Mouse (Mus musculus): ENCODE measurements around the gene Cdan1. TPM values are rescaled to one million over a fixed set of nuclear protein-coding genes. Genes with fewer than 3 reads are reported as not detected.

The Cdan1 gene
- total RNA-seq (2018; cell fraction: chromatin; rRNA removed) = 10 to 100 TPM in 22 of 26 experiments, 1 to 10 TPM in 4; 6.8 to 75.5 (median 28.2) TPM
- total RNA-seq (2018; cell fraction: cytosol; rRNA removed) = 1 to 10 TPM; 1.6 to 9.1 (median 4.7) TPM
- 10 to 100 TPM in 12 of 26 experiments, 1 to 10 TPM in 14; 4.0 to 37.1 (median 9.5) TPM for total RNA-seq (2018; cell fraction: nucleus; rRNA removed)
- polyA plus RNA-seq (2018) = 3.0 to 6.3 TPM (median 6.0 TPM) in 3 replicates

DNA sequence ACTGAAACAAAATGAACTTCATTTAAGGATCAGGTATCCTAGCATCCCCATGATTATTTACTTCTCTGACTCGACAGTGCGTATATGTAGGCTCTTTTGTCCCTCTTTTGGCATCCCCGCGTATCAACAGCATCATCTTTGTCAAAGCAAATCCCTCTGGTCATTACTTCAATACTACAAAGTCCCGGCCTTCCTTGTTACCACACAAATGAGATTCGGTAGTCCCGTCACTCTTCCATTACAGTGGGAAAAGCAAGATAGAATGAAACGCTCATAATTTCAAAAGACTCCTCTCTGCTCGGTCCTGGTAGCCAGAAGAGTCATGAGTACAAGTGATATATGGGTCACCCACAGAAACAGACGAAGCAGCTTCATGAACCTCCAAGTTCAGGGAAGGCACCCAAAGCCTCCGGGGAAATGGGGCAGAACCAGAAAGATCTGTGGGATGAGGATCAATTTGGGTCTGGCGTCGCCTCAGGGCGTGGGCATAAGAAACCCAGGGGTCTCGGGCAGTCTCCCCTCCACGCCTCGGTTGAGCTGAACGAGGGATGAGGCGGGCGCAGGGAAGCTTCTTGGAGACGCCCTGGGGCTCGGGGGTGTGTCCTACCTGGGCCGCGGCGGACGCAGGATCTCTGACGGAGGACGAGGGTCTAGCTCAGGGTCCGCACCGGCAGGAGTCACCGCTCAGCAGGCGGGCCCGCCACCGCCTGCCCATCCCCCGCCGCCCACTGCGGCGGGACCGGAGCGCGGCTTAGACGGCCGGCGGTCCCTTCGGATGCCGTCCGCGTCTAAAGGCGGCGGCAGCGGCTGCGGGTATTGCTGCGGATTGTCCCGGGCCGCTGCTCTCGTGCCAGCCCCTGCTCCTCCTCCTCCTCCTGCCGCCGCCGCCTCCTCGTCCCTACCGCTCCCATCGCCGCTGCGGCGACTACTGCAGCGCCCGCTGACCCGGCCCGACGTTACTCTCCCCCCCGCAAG lies at the start of gene Cdan1:
TSS of gene Cdan1 (minus strand) at position 680 of the 975 bp plus-strand sequence.
- Histone ChIP-seq H3K27ac (no peak within 1 kb of the TSS), H3K36me3 (ENCODE audit: inconsistent target) (no peaks in the 10 kb centered on the region), H3K79me2 (ENCODE audit: inconsistent target) (peaks cover 4% of the 10 kb centered on the region; the same call in 1 of the 2 replicates), H3K4me3 (ENCODE audit: inconsistent target) (peak within 1 kb of the TSS; percentile 58)
- WGBS (ENCODE audit: missing documents) = 4% methylated on average over 54 of the region's 71 CpGs

DNA sequence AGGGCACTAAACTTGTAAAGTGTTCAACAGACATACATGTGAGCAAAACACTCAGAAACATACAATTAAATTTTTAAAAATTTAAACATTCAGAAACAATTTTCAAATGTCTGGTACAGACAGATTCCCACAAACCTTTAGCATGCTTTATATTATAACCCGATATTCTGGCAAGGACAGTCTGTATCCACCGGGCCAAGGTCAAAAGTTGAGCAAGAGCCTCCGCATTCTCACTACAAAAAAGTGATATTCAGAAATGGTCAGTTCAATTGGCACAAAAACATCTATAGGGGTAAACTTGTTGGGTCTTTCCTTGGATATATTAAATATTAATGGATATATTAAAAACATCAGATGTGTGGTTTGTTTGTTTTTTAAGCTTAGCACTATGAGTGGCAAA lies 46.4 kb upstream of the Cdan1 start:
- 94% methylated on average over 3 of the region's 3 CpGs for WGBS (ENCODE audit: missing documents)
- Histone ChIP-seq H3K4me3 (ENCODE audit: inconsistent target) (no peak overlapping the region), H3K27ac (no peak overlapping the region), H3K79me2 (ENCODE audit: inconsistent target) (no peaks in the 10 kb centered on the region), H3K36me3 (ENCODE audit: inconsistent target) (peaks cover 29% of the 10 kb centered on the region; the same call in 1 of the 2 replicates)

DNA sequence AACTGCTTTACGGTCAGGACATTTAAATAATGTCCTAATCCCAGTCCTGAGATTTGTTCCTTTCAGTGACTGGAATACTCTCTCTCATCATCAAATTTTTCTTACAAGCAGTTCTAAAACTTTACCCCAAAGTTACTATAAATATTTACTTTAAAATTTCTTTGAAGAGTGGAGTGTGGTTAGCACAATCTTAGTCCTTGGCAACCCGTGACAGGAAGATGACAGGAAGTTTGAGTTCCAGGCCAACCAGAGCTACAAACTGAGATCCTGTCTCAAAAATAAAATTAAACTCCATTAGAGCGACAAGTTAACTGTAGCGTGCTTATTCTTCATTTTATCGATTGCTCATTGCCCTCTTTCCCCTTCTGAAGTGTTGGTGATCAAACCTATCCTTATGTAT lies 37.7 kb upstream of the Cdan1 start:
- H3K27ac ChIP-seq = peak overlapping the region; percentile 31
- H3K79me2 ChIP-seq (ENCODE audit: inconsistent target) = no peaks in the 10 kb centered on the region
- H3K4me3 ChIP-seq (ENCODE audit: inconsistent target) = no peak overlapping the region
- 62% methylated on average over 5 of the region's 5 CpGs for WGBS (ENCODE audit: missing documents)
- H3K36me3 ChIP-seq (ENCODE audit: inconsistent target) = peaks cover 32% of the 10 kb centered on the region; the same call in 1 of the 2 replicates

- H3K36me3 ChIP-seq (ENCODE audit: inconsistent target) = peaks cover 14% of the 10 kb centered on the region; the same call in 1 of the 2 replicates
- no peak overlapping the region for H3K27ac ChIP-seq
- no peak overlapping the region for H3K4me3 ChIP-seq (ENCODE audit: inconsistent target)
- 97% methylated on average over 2 of the region's 2 CpGs for WGBS (ENCODE audit: missing documents)
- H3K79me2 ChIP-seq (ENCODE audit: inconsistent target) = no peaks in the 10 kb centered on the region
Measured at GRCm38 (mm10) chr2:120873192-120873591, 23.3 kb upstream of the Cdan1 start.

- 86% methylated on average over 9 of the region's 9 CpGs for WGBS (ENCODE audit: missing documents)
- Histone ChIP-seq H3K4me3 (ENCODE audit: inconsistent target) (no peak overlapping the region), H3K79me2 (ENCODE audit: inconsistent target) (no peaks in the 10 kb centered on the region), H3K36me3 (ENCODE audit: inconsistent target) (peaks cover 10% of the 10 kb centered on the region; the same call in 1 of the 2 replicates), H3K27ac (no peak overlapping the region)
Measured at GRCm38 (mm10) chr2:120871447-120872336, 21.8 kb upstream of the Cdan1 start.

DNA sequence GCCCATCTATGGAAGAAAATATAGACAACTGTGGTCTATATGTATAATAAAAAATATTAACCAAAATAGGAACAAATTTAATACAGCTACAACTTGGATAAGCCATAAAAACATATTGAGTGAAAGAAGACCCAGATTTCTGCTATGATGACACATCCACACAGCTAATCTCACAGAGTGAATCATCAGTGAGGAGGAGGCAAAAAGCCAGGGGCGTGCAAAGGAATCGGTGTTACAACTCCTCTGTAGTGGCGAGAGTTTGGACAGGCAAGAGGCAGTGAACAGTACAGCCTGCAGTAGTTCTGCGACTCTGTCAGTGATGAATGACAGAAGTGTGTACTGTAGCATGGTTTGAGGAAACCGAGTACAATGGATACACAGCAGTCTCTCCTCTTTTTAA lies 17.4 kb upstream of the Cdan1 start:
- no peak overlapping the region for H3K27ac ChIP-seq
- H3K4me3 ChIP-seq (ENCODE audit: inconsistent target) = no peak overlapping the region
- H3K79me2 ChIP-seq (ENCODE audit: inconsistent target) = no peaks in the 10 kb centered on the region
- H3K36me3 ChIP-seq (ENCODE audit: inconsistent target) = peaks cover 20% of the 10 kb centered on the region
- WGBS (ENCODE audit: missing documents) = 95% methylated on average over 5 of the region's 5 CpGs

GRCm38 (mm10) chr2:120866561-120866960 lies 16.6 kb upstream of the Cdan1 start:
- no peak overlapping the region for H3K4me3 ChIP-seq (ENCODE audit: inconsistent target)
- 10% methylated on average over 1 of the region's 1 CpGs for WGBS (ENCODE audit: missing documents)
- peaks cover 24% of the 10 kb centered on the region for H3K36me3 ChIP-seq (ENCODE audit: inconsistent target)
- no peak overlapping the region for H3K27ac ChIP-seq
- H3K79me2 ChIP-seq (ENCODE audit: inconsistent target) = no peaks in the 10 kb centered on the region

GRCm38 (mm10) chr2:120863389-120863788 lies 13.5 kb upstream of the Cdan1 start:
- WGBS (ENCODE audit: missing documents) = 89% methylated on average over 1 of the region's 1 CpGs
- Histone ChIP-seq H3K4me3 (ENCODE audit: inconsistent target) (no peak overlapping the region), H3K27ac (no peak overlapping the region), H3K36me3 (ENCODE audit: inconsistent target) (peaks cover 24% of the 10 kb centered on the region), H3K79me2 (ENCODE audit: inconsistent target) (no peaks in the 10 kb centered on the region)

- WGBS (ENCODE audit: missing documents) = 92% methylated on average over 1 of the region's 1 CpGs
- Histone ChIP-seq H3K79me2 (ENCODE audit: inconsistent target) (no peaks in the 10 kb centered on the region), H3K4me3 (ENCODE audit: inconsistent target) (no peak overlapping the region), H3K27ac (no peak overlapping the region), H3K36me3 (ENCODE audit: inconsistent target) (peaks cover 24% of the 10 kb centered on the region)
Measured at GRCm38 (mm10) chr2:120860699-120861098, 10.8 kb upstream of the Cdan1 start.

- Histone ChIP-seq H3K36me3 (ENCODE audit: inconsistent target) (0 out of 2 replicates have a peak, but pooled peaks cover 10% of the 10 kb centered on the region), H3K79me2 (ENCODE audit: inconsistent target) (no peaks in the 10 kb centered on the region), H3K27ac (no peak overlapping the region), H3K4me3 (ENCODE audit: inconsistent target) (no peak overlapping the region)
- 92% methylated on average over 3 of the region's 3 CpGs for WGBS (ENCODE audit: missing documents)
Measured at GRCm38 (mm10) chr2:120858131-120858530, 8.2 kb upstream of the Cdan1 start.

GRCm38 (mm10) chr2:120853151-120853550 lies 3.2 kb upstream of the Cdan1 start:
- Histone ChIP-seq H3K27ac (no peak overlapping the region), H3K36me3 (ENCODE audit: inconsistent target) (no peaks in the 10 kb centered on the region), H3K79me2 (ENCODE audit: inconsistent target) (no peaks in the 10 kb centered on the region; the same call in 1 of the 2 replicates), H3K4me3 (ENCODE audit: inconsistent target) (no peak overlapping the region)
- 86% methylated on average over 3 of the region's 3 CpGs for WGBS (ENCODE audit: missing documents)

DNA sequence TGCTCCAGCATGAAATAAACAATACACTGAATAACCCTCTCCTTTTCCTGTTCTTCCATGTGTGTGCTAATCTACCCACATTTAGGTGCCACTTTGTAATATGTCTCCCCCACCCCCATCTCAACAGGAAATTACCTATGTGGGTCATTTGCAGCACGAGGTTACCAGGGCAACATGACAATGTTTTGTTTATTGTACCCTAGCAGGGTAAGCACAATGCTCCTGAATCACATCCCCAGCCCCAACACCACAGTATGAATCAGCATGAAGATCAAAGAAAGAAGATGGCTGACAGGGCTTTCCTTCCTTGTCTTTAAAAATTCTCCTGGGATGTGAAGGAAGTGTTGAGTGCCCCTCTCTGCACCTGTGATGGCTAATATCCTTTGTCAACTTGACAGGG lies 2.7 kb upstream of the Cdan1 start:
- Histone ChIP-seq H3K27ac (no peak overlapping the region), H3K36me3 (ENCODE audit: inconsistent target) (no peaks in the 10 kb centered on the region), H3K4me3 (ENCODE audit: inconsistent target) (no peak overlapping the region), H3K79me2 (ENCODE audit: inconsistent target) (peaks cover 4% of the 10 kb centered on the region; the same call in 1 of the 2 replicates)
- 21% methylated on average over 1 of the region's 1 CpGs for WGBS (ENCODE audit: missing documents)

GRCm38 (mm10) chr2:120850424-120851082 lies 625 bp upstream of the Cdan1 start, which contains the start of gene Ttbk2:
Gene Ttbk2, minus strand, starts transcription at chr2:120850604.
- Histone ChIP-seq H3K36me3 (ENCODE audit: inconsistent target) (no peaks in the 10 kb centered on the region), H3K79me2 (ENCODE audit: inconsistent target) (peaks cover 4% of the 10 kb centered on the region; the same call in 1 of the 2 replicates), H3K27ac (no peak within 1 kb of the TSS), H3K4me3 (ENCODE audit: inconsistent target) (peak within 1 kb of the TSS; percentile 58)
- 3% methylated on average over 39 of the region's 39 CpGs for WGBS (ENCODE audit: missing documents)

All from macrophage (primary cell).